Mouse (Mus musculus) stomach, embryonic 16.5 days (tissue): ENCODE data around the gene Mrps18a. TPM values are rescaled to one million over a fixed set of nuclear protein-coding genes. Genes with fewer than 3 reads are reported as not detected.
A peak's percentile ranks its signal among the peaks of the same experiment; 100 is the strongest.

Source experiments
- ATAC-seq: fragments of 200-750 bp; cut with Nextera tagmentation; 2 replicates; pipeline ENCODE4 v1.8.0; 2017; ENCODE audit warnings: moderate number of reproducible peaks, moderate TSS enrichment; ENCODE audit not compliant: insufficient read depth, low FRiP score
- H3K27ac ChIP-seq: fragments of 300-500 bp; sonication (generic); 2 replicates; pipeline ENCODE4 v1.5.1; 2014; ENCODE audit warnings: low read length
- H3K27me3 ChIP-seq: fragments of 300-500 bp; sonication (generic); 2 replicates; pipeline ENCODE4 v1.6.1; 2014; ENCODE audit warnings: low read length, control low read depth, mixed read lengths; ENCODE audit not compliant: control insufficient read depth, insufficient read depth
- H3K36me3 ChIP-seq: fragments of 300-500 bp; sonication (generic); 2 replicates; pipeline ENCODE4 v1.6.1; 2014; ENCODE audit warnings: low read length; ENCODE audit not compliant: control insufficient read depth, insufficient read depth
- H3K4me1 ChIP-seq: fragments of 300-500 bp; sonication (generic); 2 replicates; pipeline ENCODE4 v1.6.1; 2014; ENCODE audit warnings: low read length, control low read depth, mixed read lengths; ENCODE audit not compliant: control insufficient read depth, insufficient read depth
- H3K4me2 ChIP-seq: fragments of 300-500 bp; sonication (generic); 2 replicates; pipeline ENCODE4 v1.6.1; 2014; ENCODE audit warnings: low read depth, low read length, mixed read lengths
- H3K4me3 ChIP-seq: fragments of 300-500 bp; sonication (generic); replicated peaks from 2 replicates; pipeline ENCODE4 v1.5.1; 2014; ENCODE audit warnings: mild to moderate bottlenecking, low read length
- H3K9ac ChIP-seq: fragments of 300-500 bp; sonication (generic); 2 replicates; pipeline ENCODE4 v1.6.1; 2014; ENCODE audit warnings: low read length
- H3K9me3 ChIP-seq: fragments of 300-500 bp; sonication (generic); replicated peaks from 2 replicates; pipeline ENCODE4 v1.6.1; 2016; ENCODE audit warnings: low read length, control low read depth; ENCODE audit not compliant: control insufficient read depth
- WGBS: fragments of 180-500 bp; shearing (Covaris S2); extraction: QIAGEN DNeasy Blood & Tissue Kit; methylation state at CpG from one replicate; pipeline ENCODE4 v1.1.7; 2014; 5-methylcytosine and 5-hydroxymethylcytosine counted together
- polyA plus RNA-seq: library from polyadenylated mRNA; unstranded; fragments of >200 nt; fragmentation: Nextera tagmentation; extraction: Ambion mirVana; gene quantifications from 2 replicates; pipeline ENCODE4 v1.2.1, GENCODE M21; 2015

Gene Mrps18a
- polyA plus RNA-seq = 124 and 126 TPM in 2 replicates

GRCm38 (mm10) chr17:46110402-46111289 is at the start of gene Mrps18a:
Gene Mrps18a (plus strand): TSS chr17:46110986.
- Histone ChIP-seq H3K27ac (peak within 1 kb of the TSS; percentile 57), H3K4me2 (peak within 1 kb of the TSS; percentile 96), H3K4me3 (peak within 1 kb of the TSS; percentile 84), H3K36me3 (no peaks in the 10 kb centered on the region), H3K27me3 (peaks cover 7% of the 10 kb centered on the region; the same call in 1 of the 2 replicates), H3K9me3 (no peaks in the 10 kb centered on the region), H3K4me1 (peaks cover 14% of the 10 kb centered on the region; the same call in 1 of the 2 replicates), H3K9ac (peak within 1 kb of the TSS; percentile 91)
- 5% methylated on average over 38 of the region's 38 CpGs for WGBS
- peak; percentile 93 for ATAC-seq

GRCm38 (mm10) chr17:46063283-46063973 is 47.4 kb upstream of the Mrps18a start:
- no peak overlapping the region for H3K4me3 ChIP-seq
- peak overlapping the region; percentile 32; the same call in 1 of the 2 replicates for H3K4me2 ChIP-seq
- no peaks in the 10 kb centered on the region for H3K36me3 ChIP-seq
- peak; percentile 87 for ATAC-seq
- WGBS = 18% methylated on average over 10 of the region's 10 CpGs
- H3K4me1 ChIP-seq = peaks cover 12% of the 10 kb centered on the region
- no peaks in the 10 kb centered on the region for H3K9me3 ChIP-seq
- H3K9ac ChIP-seq = peak overlapping the region; percentile 47; the same call in 1 of the 2 replicates
- peak overlapping the region; percentile 36 for H3K27ac ChIP-seq
- H3K27me3 ChIP-seq = no peaks in the 10 kb centered on the region

- H3K4me3 ChIP-seq = no peak overlapping the region
- H3K4me2 ChIP-seq = peak overlapping the region; percentile 32; the same call in 1 of the 2 replicates
- WGBS = 42% methylated on average over 6 of the region's 6 CpGs
- no peaks in the 10 kb centered on the region for H3K36me3 ChIP-seq
- H3K27me3 ChIP-seq = no peaks in the 10 kb centered on the region
- H3K9ac ChIP-seq = peak overlapping the region; percentile 29; the same call in 1 of the 2 replicates
- H3K9me3 ChIP-seq = no peaks in the 10 kb centered on the region
- peaks cover 12% of the 10 kb centered on the region for H3K4me1 ChIP-seq
- no peak for ATAC-seq
- peak overlapping the region; percentile 36 for H3K27ac ChIP-seq
Measured at GRCm38 (mm10) chr17:46063974-46064312, 46.8 kb upstream of the Mrps18a start.

GRCm38 (mm10) chr17:46070046-46070445 is 40.7 kb upstream of the Mrps18a start:
- 76% methylated on average over 9 of the region's 9 CpGs for WGBS
- Histone ChIP-seq H3K9me3 (no peaks in the 10 kb centered on the region), H3K36me3 (no peaks in the 10 kb centered on the region), H3K9ac (no peak overlapping the region), H3K4me2 (no peak overlapping the region), H3K27ac (no peak overlapping the region), H3K4me1 (peaks cover 20% of the 10 kb centered on the region), H3K4me3 (no peak overlapping the region), H3K27me3 (no peaks in the 10 kb centered on the region)
- no peak for ATAC-seq

- no peak overlapping the region for H3K4me2 ChIP-seq
- no peak overlapping the region for H3K27ac ChIP-seq
- 63% methylated on average over 3 of the region's 3 CpGs for WGBS
- H3K9ac ChIP-seq = no peak overlapping the region
- no peaks in the 10 kb centered on the region for H3K9me3 ChIP-seq
- H3K4me3 ChIP-seq = no peak overlapping the region
- no peaks in the 10 kb centered on the region for H3K36me3 ChIP-seq
- H3K4me1 ChIP-seq = peaks cover 23% of the 10 kb centered on the region
- ATAC-seq = no peak
- H3K27me3 ChIP-seq = no peaks in the 10 kb centered on the region
Measured at GRCm38 (mm10) chr17:46071531-46071930, 39.3 kb upstream of the Mrps18a start.

- Histone ChIP-seq H3K27me3 (no peaks in the 10 kb centered on the region), H3K4me2 (peak overlapping the region; percentile 59), H3K9me3 (0 out of 2 replicates have a peak, but pooled peaks cover under 1% of the 10 kb centered on the region), H3K27ac (peak overlapping the region; percentile 70), H3K4me3 (peak overlapping the region; percentile 27), H3K9ac (peak overlapping the region; percentile 55; the same call in 1 of the 2 replicates), H3K36me3 (no peaks in the 10 kb centered on the region), H3K4me1 (peaks cover 23% of the 10 kb centered on the region)
- ATAC-seq = peak; percentile 87
- 10% methylated on average over 23 of the region's 23 CpGs for WGBS
Measured at GRCm38 (mm10) chr17:46073730-46074301, 37.0 kb upstream of the Mrps18a start.

GRCm38 (mm10) chr17:46074398-46075115 is 36.2 kb upstream of the Mrps18a start:
- WGBS = 31% methylated on average over 7 of the region's 7 CpGs
- Histone ChIP-seq H3K4me2 (peak overlapping the region; percentile 59), H3K4me1 (peaks cover 23% of the 10 kb centered on the region), H3K4me3 (peak overlapping the region; percentile 27), H3K36me3 (no peaks in the 10 kb centered on the region), H3K9ac (peak overlapping the region; percentile 55; the same call in 1 of the 2 replicates), H3K9me3 (peaks cover 3% of the 10 kb centered on the region; the same call in 1 of the 2 replicates), H3K27ac (peak overlapping the region; percentile 56), H3K27me3 (no peaks in the 10 kb centered on the region)
- ATAC-seq = no peak; the same call in 1 of the 2 replicates

- ATAC-seq = no peak
- H3K27me3 ChIP-seq = no peaks in the 10 kb centered on the region
- H3K36me3 ChIP-seq = no peaks in the 10 kb centered on the region
- H3K4me3 ChIP-seq = no peak overlapping the region
- H3K27ac ChIP-seq = peak overlapping the region; percentile 12; the same call in 1 of the 2 replicates
- 49% methylated on average over 3 of the region's 3 CpGs for WGBS
- H3K9me3 ChIP-seq = peaks cover 3% of the 10 kb centered on the region; the same call in 1 of the 2 replicates
- peaks cover 23% of the 10 kb centered on the region for H3K4me1 ChIP-seq
- 0 out of 2 replicates have a peak overlapping the region, but pooled peaks have one; percentile 6 for H3K9ac ChIP-seq
- no peak overlapping the region for H3K4me2 ChIP-seq
Measured at GRCm38 (mm10) chr17:46075116-46075485, 35.7 kb upstream of the Mrps18a start.
